Mouse (Mus musculus) frontal cortex, postnatal 10 days (tissue): Measurements from ENCODE around the gene Galnt18.

Source experiments
- DNase-seq, 2 experiments: peaks; one replicate each; pipeline ENCODE4 v3.0.0; 2022; ENCODE audit warnings: low spot score in 2 of 2, mixed read lengths in 1 of 2

Galnt18 gene

GRCm38 (mm10) chr7:111637866-111638448 is 141.8 kb downstream of the Galnt18 start:
- DNase-seq = no peak

- DNase-seq = no peak
Observed at GRCm38 (mm10) chr7:111636503-111636902, 143.3 kb downstream of the Galnt18 start.

- no peak for DNase-seq
Observed at GRCm38 (mm10) chr7:111631265-111631664, 148.5 kb downstream of the Galnt18 start.

GRCm38 (mm10) chr7:111626232-111626631 is 153.5 kb downstream of the Galnt18 start:
- DNase-seq = no peak

- no peak for DNase-seq
Observed at GRCm38 (mm10) chr7:111625736-111626135, 154.0 kb downstream of the Galnt18 start.

- no peak for DNase-seq
Observed at GRCm38 (mm10) chr7:111616231-111616937, 163.4 kb downstream of the Galnt18 start.

GRCm38 (mm10) chr7:111614471-111614870 is 165.3 kb downstream of the Galnt18 start:
- DNase-seq = no peak

GRCm38 (mm10) chr7:111607476-111607875 is 172.3 kb downstream of the Galnt18 start:
- no peak for DNase-seq

GRCm38 (mm10) chr7:111606091-111606490 is 173.7 kb downstream of the Galnt18 start:
- DNase-seq = no peak

- DNase-seq = no peak
Observed at GRCm38 (mm10) chr7:111605663-111606062, 174.1 kb downstream of the Galnt18 start.

GRCm38 (mm10) chr7:111604578-111605208 is 175.1 kb downstream of the Galnt18 start:
- DNase-seq = no peak

- no peak for DNase-seq
Observed at GRCm38 (mm10) chr7:111603186-111603585, 176.6 kb downstream of the Galnt18 start.

- no peak for DNase-seq
Observed at GRCm38 (mm10) chr7:111601339-111602067, 178.3 kb downstream of the Galnt18 start.

- no peak for DNase-seq
Observed at GRCm38 (mm10) chr7:111600756-111601155, 179.0 kb downstream of the Galnt18 start.

GRCm38 (mm10) chr7:111593680-111594079 is 186.1 kb downstream of the Galnt18 start:
- no peak for DNase-seq

- no peak for DNase-seq
Observed at GRCm38 (mm10) chr7:111589506-111590125, 190.2 kb downstream of the Galnt18 start.

GRCm38 (mm10) chr7:111588291-111588781 is 191.4 kb downstream of the Galnt18 start:
- no peak for DNase-seq

- no peak for DNase-seq
Observed at GRCm38 (mm10) chr7:111580547-111580946, 199.2 kb downstream of the Galnt18 start.

- no peak for DNase-seq
Observed at GRCm38 (mm10) chr7:111575096-111575495, 204.7 kb downstream of the Galnt18 start.

GRCm38 (mm10) chr7:111572336-111572735 is 207.4 kb downstream of the Galnt18 start:
- DNase-seq = peak in 1 of 2 experiments; percentile 17

GRCm38 (mm10) chr7:111566838-111567237 is 212.9 kb downstream of the Galnt18 start:
- no peak for DNase-seq
